Mouse (Mus musculus) mesoderm, embryonic 11.5 days (tissue): Measurements from ENCODE around the gene Tox3.

Source experiments
- DNase-seq: peaks from one replicate; pipeline ENCODE4 v3.0.0-alpha.2; 2012; ENCODE audit warnings: low read depth, low spot score

The Tox3 gene

GRCm38 (mm10) chr8:90244458-90245145, 103.5 kb downstream of the Tox3 start:
- peak; percentile 88 for DNase-seq

- DNase-seq, result no peak
Observed at GRCm38 (mm10) chr8:90243957-90244356, 104.2 kb downstream of the Tox3 start.

DNA sequence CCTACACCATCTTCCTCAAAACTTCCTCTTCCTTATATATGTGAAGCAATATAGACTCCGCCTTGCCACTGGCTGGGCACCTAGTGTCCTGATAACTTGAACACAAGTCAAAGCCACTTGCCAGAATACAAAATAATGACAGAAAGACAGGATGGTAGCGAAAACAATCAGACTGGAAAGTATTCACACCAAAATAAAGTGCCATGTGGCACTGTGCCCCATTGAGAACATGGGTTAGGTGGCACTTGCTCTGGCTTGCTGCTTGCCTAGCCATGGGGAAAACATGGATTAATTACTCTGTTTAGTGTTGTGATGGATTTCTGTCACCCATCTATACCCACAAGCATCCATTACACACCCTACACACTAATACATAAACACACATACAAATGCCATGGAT, 105.8 kb downstream of the Tox3 start:
- no peak for DNase-seq

DNA sequence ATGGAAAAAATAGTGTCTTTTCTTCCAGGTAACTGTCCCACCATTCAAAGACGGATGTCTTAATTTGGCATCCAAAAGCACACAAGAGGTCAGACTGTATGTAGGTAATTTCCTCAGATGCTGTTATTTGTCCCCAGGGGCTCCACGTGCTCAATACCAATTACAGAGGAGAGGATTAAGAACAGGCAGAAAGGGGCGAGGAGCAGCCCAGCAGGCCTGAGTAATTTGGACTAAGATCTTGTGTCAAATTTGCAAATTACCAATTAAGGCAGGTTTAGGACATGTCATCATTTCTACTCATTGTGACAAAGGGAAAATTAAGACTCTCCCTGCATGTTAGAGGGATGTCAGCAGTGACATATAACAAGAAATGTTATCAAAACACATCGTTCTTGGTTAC, 106.7 kb downstream of the Tox3 start:
- no peak for DNase-seq

GRCm38 (mm10) chr8:90232501-90232900, 115.6 kb downstream of the Tox3 start:
- no peak for DNase-seq

DNA sequence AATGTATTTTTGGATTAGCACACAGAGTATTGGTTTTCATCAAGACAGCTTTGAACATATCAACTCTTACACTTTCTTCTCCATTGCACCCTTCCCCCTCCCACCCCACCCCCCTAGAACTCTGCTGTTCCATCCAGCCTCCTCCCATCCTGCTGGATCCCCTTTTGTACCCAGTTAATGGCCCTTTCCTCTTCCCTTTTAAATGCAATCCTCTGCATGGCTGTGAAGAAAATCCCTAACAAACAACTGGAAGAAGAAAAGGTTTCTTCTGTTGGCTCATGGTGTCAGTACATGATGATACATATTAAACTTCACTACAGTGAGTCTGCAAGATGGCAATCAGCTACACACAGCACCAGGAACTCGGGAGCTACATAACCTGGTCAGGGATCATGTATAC, 124.0 kb downstream of the Tox3 start:
- DNase-seq, result no peak

- DNase-seq, result peak; percentile 11
Observed at GRCm38 (mm10) chr8:90209105-90210037, 138.8 kb downstream of the Tox3 start.
